Mouse (Mus musculus) B cell, adult 67 days (primary cell): ENCODE data around the gene Hydin. TPM values are rescaled to one million over a fixed set of nuclear protein-coding genes. Genes with fewer than 3 reads are reported as not detected.

ENCODE experiments used
- total RNA-seq, 2 experiments: library from RNA; stranded (reverse); gene quantifications; 4 replicates each; pipeline ENCODE4 v1.2.4; 2023

Gene Hydin
- not detected for total RNA-seq

DNA sequence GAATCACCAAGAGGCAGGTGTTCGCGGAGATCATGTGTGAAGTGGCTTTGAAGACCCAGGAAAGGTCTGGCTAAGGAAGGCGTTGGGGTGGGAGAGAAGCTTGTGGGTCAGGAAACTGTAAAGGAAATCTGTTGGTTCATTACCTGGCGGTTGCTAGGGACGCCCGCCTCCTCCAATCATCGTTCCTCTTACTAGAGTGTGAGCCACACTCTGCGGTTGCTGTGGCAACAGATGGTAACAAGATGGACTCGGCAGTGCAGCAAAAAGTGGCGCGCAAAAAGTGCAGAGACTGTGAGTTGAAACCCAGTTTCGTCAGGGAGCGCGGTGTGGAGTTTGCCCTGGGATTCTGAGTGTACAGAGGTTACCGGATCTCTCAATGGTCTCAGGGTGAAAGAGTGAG, at the start of gene Hydin:
TSS of gene Hydin (plus strand) at position 237 of the 400 bp plus-strand sequence.

DNA sequence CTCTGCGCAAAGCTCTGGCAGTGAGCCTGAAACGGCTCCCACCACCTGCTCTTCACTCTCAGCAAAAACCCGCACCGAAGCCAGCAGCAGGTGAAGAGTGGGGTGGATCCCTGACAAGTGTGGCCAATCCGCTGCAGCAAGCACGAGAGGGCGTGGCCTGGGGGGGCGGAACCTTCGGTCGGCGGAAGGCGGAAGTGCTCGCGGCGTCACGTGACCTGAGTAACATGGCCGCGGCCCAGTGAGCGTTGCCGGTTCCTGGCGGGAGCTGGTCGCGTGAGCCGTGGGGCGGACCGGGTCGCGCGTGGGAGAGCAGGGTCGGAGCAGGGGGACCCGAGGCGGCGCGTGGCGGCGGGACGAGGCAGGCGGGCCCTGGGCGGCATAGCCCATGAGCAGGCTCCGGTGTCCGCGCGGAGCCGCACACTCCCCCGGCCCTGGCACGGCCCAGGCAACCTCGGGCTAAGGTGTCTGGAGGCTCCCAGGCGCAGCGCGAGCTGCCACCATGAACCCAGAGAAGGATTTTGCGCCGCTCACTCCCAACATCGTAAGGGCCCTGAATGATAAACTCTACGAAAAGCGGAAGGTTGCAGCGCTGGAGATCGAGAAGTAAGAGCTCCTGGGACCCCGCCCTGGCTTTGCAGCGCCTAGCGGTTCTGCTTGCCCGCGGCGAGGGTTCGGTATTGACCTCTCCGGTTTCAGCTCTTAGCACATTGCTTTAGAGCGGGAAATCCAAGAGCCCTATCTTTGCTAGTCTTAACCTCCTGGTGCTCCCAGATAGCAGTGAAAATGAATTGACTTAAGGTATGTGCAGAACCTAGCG, 351.8 kb downstream of the Hydin start, which contains the start of gene Vac14:
TSS of gene Vac14 (plus strand) at position 195 of the 817 bp plus-strand sequence.

Other genes with a start within 250 kb of the Hydin start
- not detected for gene Chst4, start 227.2 kb upstream of the Hydin start, total RNA-seq
- gene Zfp612, start 187.2 kb upstream of the Hydin start, total RNA-seq, result 1 to 10 TPM; 4.1 to 4.8 TPM
- not detected for gene Gm21964, start 165.8 kb upstream of the Hydin start, total RNA-seq
- gene Gm17720, start 164.2 kb upstream of the Hydin start, total RNA-seq, result not detected
- not detected for gene Calb2, start 98.8 kb upstream of the Hydin start, total RNA-seq
- gene Cmtr2, start 51.3 kb upstream of the Hydin start, total RNA-seq, result 10 to 100 TPM; 12.2 to 13.4 TPM